Mouse (Mus musculus) myocyte (in vitro differentiated cells): ENCODE measurements around the gene Wnt6.

Source experiments
- MAX ChIP-seq: IDR thresholded peaks from one replicate; pipeline ENCODE4 v1.6.1; 2011; ENCODE audit warnings: low read depth, mild to moderate bottlenecking, control low read depth
- MYOD1 ChIP-seq, 3 experiments: IDR thresholded peaks; one replicate each; pipeline ENCODE4 v1.6.1; 2011; ENCODE audit warnings: control low read depth in 2 of 3, low read depth in 2 of 3, mild to moderate bottlenecking in 2 of 3, moderate library complexity in 1 of 3; ENCODE audit not compliant: insufficient read length in 2 of 3, control insufficient read depth in 1 of 3
- MYOG ChIP-seq, 3 experiments: IDR thresholded peaks; one replicate each; pipeline ENCODE4 v1.6.1; 2011; ENCODE audit warnings: control low read depth in 2 of 3, low read depth in 2 of 3, mild to moderate bottlenecking in 2 of 3; ENCODE audit not compliant: insufficient read length in 2 of 3, control insufficient read depth in 1 of 3, insufficient read depth in 1 of 3
- POLR2A ChIP-seq: IDR thresholded peaks from one replicate; pipeline ENCODE4 v1.6.1; 2011; ENCODE audit warnings: low read depth, mild to moderate bottlenecking, control low read depth, moderate library complexity; ENCODE audit not compliant: insufficient read length
- TCF12 ChIP-seq: IDR thresholded peaks from one replicate; pipeline ENCODE4 v1.6.1; 2011; ENCODE audit warnings: mild to moderate bottlenecking, control low read depth; ENCODE audit not compliant: poor library complexity, insufficient read depth, severe bottlenecking

DNA sequence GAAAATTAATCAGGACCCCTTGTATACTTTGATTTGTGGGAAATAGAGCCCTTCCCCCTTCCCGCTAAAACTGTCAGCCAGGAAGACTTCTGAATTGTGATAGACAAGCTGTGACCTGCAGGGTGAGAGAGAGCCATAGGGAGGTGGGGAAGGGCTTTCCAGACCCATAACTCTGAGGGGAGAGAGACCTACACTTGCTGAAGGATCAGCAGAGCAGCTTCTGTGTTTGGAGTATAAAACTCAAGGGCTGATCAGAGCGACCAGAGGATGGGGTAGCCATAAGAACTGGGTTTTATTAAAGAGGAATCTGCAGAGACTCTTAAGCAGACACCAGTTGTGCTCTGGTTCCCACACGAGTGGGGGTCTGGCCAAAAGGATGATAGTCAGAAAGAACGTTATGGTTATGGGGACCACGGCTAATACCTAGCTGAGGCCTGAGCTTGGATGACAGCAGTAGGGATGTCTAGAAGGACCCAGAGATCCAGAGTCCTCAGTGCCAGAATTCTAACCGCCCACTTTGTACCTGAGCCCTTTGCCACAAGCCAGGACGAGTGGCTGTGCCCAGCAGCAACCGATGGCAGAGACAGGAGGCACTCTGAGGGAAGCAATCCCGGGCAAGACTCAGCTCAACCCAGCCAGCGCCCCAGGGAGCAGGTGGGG, 32.6 kb downstream of the Wnt6 start:
- peak in 1 of 3 experiments; percentile 18 for TF ChIP-seq MYOG (IDR thresholded peaks at IDR 0.05; ENCODE audit: control insufficient read depth in 1 of 3, insufficient read depth in 1 of 3, insufficient read length in 2 of 3, low read depth in 2 of 3)
- TF ChIP-seq POLR2A = no peak
- no peak for TF ChIP-seq TCF12
- peak in 1 of 3 experiments; percentile 55 for TF ChIP-seq MYOD1 (IDR thresholded peaks at IDR 0.05; ENCODE audit: control insufficient read depth in 1 of 3, insufficient read length in 2 of 3, low read depth in 2 of 3)
- TF ChIP-seq MAX = no peak
